Mouse (Mus musculus): Measurements from ENCODE around the gene Ube2a. TPM values are rescaled to one million over a fixed set of nuclear protein-coding genes. Genes with fewer than 3 reads are reported as not detected.
A peak's percentile ranks its signal among the peaks of the same experiment; 100 is the strongest.
"Not testable (repeated sequence)": the region's sequence is repeated elsewhere in the genome, so short reads cannot be mapped to it uniquely, and the experiment has no call there.

Ube2a gene
- polyA plus RNA-seq, 1 experiment = 72.7 TPM

DNA sequence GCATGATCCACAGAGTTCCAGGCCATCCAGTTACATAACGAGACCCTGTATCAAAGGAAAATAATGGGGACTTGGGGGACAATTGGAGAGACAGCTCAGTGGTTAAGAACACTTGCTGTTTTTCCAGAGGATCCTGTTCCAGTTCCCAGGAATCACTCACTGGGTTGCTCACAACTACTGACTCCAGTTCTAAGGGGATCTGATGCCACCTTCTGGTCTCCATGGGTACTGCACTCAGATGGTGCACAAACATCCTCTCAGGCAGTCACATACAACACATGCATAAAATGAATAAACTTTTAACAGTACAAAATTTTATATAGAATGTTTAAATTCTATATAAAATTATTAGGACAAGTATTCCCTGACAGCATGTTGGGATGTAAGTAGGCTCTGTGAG is 11.0 kb downstream of the Ube2a start:
- no peaks in the 10 kb centered on the region for H3K4me1 ChIP-seq (ENCODE audit: control insufficient read depth, insufficient read depth, low read length)
- no peak for TF ChIP-seq CTCF (IDR thresholded peaks at IDR 0.05; ENCODE audit: low read depth, low read length)
- no peak for TF ChIP-seq POLR2A (IDR thresholded peaks at IDR 0.05; ENCODE audit: borderline replicate concordance, low read depth, low read length)
- no peak overlapping the region for H3K4me3 ChIP-seq (ENCODE audit: insufficient read depth, low read length)
- no peak overlapping the region for H3K27ac ChIP-seq (ENCODE audit: insufficient read depth, low read depth, low read length)

DNA sequence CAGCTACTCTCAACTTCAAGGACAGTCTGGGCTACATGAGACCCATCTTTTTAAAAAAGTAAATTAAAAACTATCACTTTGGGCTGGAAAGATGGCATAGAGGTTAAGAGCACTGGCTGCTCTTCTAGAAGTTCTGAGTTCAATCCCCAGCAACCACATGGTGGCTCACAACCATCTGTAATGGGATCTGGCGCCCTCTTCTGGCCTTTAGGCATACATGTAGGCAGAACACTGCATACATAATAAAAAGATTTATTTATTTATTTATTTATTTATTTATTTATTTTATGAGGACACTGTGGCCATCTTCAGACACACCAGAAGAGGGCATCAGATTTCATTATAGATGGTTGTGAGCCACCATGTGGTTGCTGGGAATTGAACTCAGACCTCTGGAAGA is 25.2 kb downstream of the Ube2a start:
- not testable (repeated sequence) for H3K4me1 ChIP-seq (ENCODE audit: control insufficient read depth, insufficient read depth, low read length); H3K27ac ChIP-seq (ENCODE audit: insufficient read depth, low read depth, low read length); H3K4me3 ChIP-seq (ENCODE audit: insufficient read depth, low read length)

DNA sequence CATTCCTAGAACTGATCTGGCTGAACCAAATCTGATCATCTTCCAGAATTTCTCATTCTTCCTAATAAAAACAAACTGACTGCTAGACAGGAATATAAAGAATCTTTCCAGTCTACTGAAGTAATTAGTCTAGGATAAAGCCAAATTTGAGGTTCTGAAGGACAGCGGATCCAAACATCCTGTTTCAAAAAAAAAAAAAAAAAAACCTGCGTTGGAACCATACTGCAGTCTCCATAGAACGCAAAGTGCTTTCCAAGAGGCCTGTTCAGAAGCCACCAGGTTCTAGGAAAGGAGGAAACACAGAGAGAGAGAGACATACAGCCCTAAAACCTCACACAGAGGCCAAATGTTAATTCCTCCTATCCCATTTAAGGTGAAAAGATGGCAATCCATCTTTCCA is 28.0 kb downstream of the Ube2a start:
- no peaks in the 10 kb centered on the region for H3K4me1 ChIP-seq (ENCODE audit: control insufficient read depth, insufficient read depth, low read length)
- H3K4me3 ChIP-seq (ENCODE audit: insufficient read depth, low read length) = peak overlapping the region; percentile 76
- TF ChIP-seq POLR2A (IDR thresholded peaks at IDR 0.05; ENCODE audit: borderline replicate concordance, low read depth, low read length) (no peak), CTCF (IDR thresholded peaks at IDR 0.05; ENCODE audit: low read depth, low read length) (no peak)
- no peak overlapping the region for H3K27ac ChIP-seq (ENCODE audit: insufficient read depth, low read depth, low read length)

DNA sequence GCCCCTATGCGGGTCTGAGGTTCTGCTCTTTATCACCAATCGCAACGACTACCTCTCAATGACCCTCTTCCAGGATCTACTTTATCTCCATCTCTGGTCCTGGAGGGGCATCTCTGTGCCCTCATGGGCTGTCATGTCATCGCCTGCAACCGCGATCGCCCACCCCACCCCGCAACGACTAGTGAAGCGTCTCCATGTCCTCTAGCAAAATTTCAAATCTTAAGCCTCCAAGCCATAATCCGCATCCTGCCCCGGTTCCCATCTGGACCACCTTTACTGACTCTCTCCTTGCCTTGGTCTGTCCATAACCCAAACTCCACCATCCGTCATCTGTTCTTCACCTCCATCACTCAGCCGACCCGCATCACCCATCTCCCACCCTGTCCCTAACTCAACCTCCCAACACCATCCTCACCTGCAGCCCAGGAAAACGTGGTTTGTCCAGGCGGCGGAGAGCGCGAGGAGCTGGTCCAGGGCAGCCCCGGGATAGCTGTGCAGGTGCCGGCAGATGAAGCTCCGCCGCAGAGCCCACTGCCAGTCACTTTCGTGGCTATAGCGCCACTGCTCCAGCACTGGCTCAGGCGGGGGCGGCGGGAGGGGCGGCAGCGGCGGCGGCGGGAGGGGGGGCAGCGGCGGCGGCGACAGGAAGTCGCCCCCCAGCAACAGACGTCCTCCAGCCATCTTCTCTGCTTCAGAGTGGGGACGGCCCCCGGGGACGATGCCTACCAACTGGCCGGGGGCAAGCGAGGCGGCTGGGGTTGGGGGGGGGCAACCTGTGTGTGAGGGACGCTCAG is 28.8 kb downstream of the Ube2a start, which contains the start of gene Nkrf:
Gene Nkrf, minus strand, starts transcription at position 579 of the 794 bp plus-strand sequence.
- Histone ChIP-seq H3K4me3 (ENCODE audit: insufficient read depth, low read length) (peak within 1 kb of the TSS; percentile 76), H3K27ac (ENCODE audit: insufficient read depth, low read depth, low read length) (peak within 1 kb of the TSS; percentile 55), H3K4me1 (ENCODE audit: control insufficient read depth, insufficient read depth, low read length) (peaks cover 4% of the 10 kb centered on the region)
- no peak for TF ChIP-seq CTCF (IDR thresholded peaks at IDR 0.05; ENCODE audit: low read depth, low read length)
- TF ChIP-seq POLR2A (IDR thresholded peaks at IDR 0.05; ENCODE audit: borderline replicate concordance, low read depth, low read length) = no peak

DNA sequence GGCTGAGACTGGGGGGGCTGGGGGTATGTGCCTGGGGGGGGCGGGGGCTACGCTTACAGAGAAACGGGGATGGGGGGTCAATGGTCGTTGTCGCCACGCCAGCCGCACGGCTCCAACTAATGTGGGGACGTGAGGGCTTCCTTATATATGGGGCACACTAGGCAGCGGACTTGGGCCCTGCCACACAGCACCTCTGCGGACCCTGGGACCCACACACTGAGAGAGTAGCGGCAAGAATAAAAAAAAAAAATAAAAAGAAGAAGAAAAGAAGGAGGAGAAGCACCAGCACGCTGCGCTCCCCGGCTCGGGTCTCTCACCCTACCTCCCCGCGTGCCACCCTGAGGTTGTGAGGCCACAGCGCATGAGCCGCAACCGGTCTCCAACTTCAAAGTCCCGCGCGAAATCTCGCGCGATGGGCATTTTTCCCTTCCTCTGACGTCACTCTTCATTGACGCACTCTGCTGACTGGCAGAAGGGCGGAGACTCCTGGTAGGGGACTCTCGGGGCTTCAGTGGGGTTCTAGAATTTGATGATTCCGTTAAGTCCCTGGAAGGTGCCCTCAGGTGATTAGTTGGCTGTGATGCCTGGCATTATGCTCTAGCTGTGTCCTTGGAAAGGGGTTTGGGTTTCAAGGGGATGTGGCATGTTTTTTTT is 29.5 kb downstream of the Ube2a start:
- H3K4me3 ChIP-seq (ENCODE audit: insufficient read depth, low read length) = peak overlapping the region; percentile 76
- H3K27ac ChIP-seq (ENCODE audit: insufficient read depth, low read depth, low read length) = peak overlapping the region; percentile 55
- TF ChIP-seq POLR2A (IDR thresholded peaks at IDR 0.05; ENCODE audit: borderline replicate concordance, low read depth, low read length) (no peak), CTCF (IDR thresholded peaks at IDR 0.05; ENCODE audit: low read depth, low read length) (no peak)

DNA sequence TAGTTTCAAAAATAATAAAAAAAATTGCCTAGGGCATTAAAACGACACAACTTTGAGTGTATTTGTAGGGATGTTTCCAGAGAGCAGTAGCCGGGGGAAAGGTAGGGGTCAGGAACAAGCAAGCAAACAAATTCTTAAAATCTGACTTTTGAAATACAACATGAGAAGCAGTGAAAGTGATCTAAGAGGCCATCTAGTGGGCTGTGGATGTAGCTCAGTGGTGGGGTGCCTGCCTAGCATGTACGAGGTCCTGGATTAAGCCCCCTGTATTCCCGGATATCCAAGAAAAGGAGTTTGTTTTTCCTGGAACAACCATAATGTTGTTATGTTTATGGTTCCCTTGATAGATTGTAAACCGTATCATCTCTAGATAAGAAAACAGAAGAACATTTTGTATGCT is 32.8 kb downstream of the Ube2a start:
- Histone ChIP-seq H3K4me1 (ENCODE audit: control insufficient read depth, insufficient read depth, low read length) (peaks cover 11% of the 10 kb centered on the region), H3K27ac (ENCODE audit: insufficient read depth, low read depth, low read length) (no peak overlapping the region), H3K4me3 (ENCODE audit: insufficient read depth, low read length) (no peak overlapping the region)
- no peak for TF ChIP-seq CTCF (IDR thresholded peaks at IDR 0.05; ENCODE audit: low read depth, low read length)
- TF ChIP-seq POLR2A (IDR thresholded peaks at IDR 0.05; ENCODE audit: borderline replicate concordance, low read depth, low read length) = no peak

More for the DNA sequence above, 29.5 kb downstream of the Ube2a start:
- H3K4me1 ChIP-seq (ENCODE audit: control insufficient read depth, insufficient read depth, low read length) = peaks cover 11% of the 10 kb centered on the region

DNA sequence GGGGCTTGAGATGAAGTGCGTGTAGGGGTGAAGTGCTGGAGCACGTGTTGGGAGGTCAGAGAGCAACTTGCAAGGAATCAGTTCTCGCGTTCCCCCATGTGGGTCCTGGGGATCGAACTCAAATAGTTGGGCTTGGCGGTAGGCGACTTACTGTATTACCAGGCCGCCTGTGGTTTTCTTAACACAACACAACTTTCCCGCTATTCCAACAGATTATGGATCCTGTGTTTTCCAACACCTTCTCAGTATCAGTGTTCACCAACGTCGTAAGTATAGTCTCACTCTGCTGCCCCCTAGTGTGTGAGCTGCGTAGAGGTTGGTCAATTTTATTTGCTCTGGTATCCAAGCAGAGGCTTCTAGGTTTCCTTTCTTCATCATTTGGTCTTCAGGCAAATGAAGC is 37.6 kb downstream of the Ube2a start:
- peaks cover 11% of the 10 kb centered on the region for H3K4me1 ChIP-seq (ENCODE audit: control insufficient read depth, insufficient read depth, low read length)
- no peak overlapping the region for H3K27ac ChIP-seq (ENCODE audit: insufficient read depth, low read depth, low read length)
- no peak overlapping the region for H3K4me3 ChIP-seq (ENCODE audit: insufficient read depth, low read length)
- TF ChIP-seq POLR2A (IDR thresholded peaks at IDR 0.05; ENCODE audit: borderline replicate concordance, low read depth, low read length) (no peak), CTCF (IDR thresholded peaks at IDR 0.05; ENCODE audit: low read depth, low read length) (no peak)

DNA sequence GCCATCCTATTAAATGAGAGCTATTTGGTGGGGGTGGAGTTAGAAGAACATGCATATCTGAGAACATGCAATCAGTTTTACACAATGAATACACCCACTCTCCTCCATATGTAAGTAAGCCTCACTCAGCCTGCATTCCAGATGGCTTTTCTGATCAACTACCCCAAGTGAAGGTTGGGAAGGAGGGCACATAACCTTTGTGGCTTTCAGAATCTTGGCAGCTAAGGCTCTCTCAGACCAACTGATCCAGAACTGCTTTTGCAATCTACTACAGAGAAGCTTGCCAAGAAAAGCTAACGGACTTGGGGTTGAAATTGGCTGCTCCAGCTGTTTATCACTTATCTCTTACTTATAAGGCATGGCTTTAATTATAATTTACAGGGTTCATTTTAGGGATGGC is 44.0 kb downstream of the Ube2a start:
- H3K4me1 ChIP-seq (ENCODE audit: control insufficient read depth, insufficient read depth, low read length) = no peaks in the 10 kb centered on the region
- TF ChIP-seq POLR2A (IDR thresholded peaks at IDR 0.05; ENCODE audit: borderline replicate concordance, low read depth, low read length) (no peak), CTCF (IDR thresholded peaks at IDR 0.05; ENCODE audit: low read depth, low read length) (no peak)
- no peak overlapping the region for H3K27ac ChIP-seq (ENCODE audit: insufficient read depth, low read depth, low read length)
- H3K4me3 ChIP-seq (ENCODE audit: insufficient read depth, low read length) = no peak overlapping the region

DNA sequence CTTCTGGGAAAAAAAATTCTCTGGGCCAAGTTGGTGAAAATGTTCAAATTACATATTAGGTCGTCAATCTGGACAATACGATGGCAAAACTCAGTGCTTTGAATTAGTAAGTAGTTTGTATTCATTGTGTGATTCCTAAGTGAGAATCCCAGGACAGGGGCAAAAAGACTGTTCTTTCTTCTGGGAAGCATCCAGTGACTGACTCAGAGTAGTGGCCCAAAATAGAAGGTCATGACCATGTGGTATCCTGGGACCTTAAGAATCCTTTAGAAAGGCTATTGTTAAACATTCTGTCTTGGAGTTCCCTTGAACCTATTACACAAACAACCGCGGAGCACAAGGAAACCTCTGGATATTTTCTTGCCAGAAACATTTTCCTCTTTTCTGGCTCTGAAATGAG is 47.6 kb downstream of the Ube2a start:
- no peaks in the 10 kb centered on the region for H3K4me1 ChIP-seq (ENCODE audit: control insufficient read depth, insufficient read depth, low read length)

DNA sequence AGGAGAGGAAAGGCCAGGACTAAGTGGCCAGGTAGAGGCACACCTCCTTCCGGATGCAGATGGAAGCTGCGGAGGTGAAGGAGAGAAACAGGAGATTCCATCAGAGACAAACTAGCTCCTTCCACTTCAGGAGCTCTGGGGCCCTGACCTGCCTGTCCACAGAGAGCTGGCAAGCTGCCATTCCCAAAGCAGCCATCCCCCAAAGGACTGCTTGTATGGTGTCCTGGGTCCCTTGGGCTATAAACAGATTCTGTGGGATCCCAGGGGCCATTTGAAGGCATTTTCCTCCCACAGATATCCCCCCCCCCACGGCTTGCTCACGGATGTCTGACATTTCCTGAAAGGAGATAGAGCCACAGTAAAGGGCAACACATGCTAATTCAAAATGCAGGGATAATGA is 55.1 kb downstream of the Ube2a start:
- H3K4me3 ChIP-seq (ENCODE audit: insufficient read depth, low read length) = no peak overlapping the region
- no peak for TF ChIP-seq CTCF (IDR thresholded peaks at IDR 0.05; ENCODE audit: low read depth, low read length)
- no peak for TF ChIP-seq POLR2A (IDR thresholded peaks at IDR 0.05; ENCODE audit: borderline replicate concordance, low read depth, low read length)
- H3K27ac ChIP-seq (ENCODE audit: insufficient read depth, low read depth, low read length) = no peak overlapping the region
- H3K4me1 ChIP-seq (ENCODE audit: control insufficient read depth, insufficient read depth, low read length) = peaks cover 11% of the 10 kb centered on the region

More for the DNA sequence above, 47.6 kb downstream of the Ube2a start:
- no peak overlapping the region for H3K27ac ChIP-seq (ENCODE audit: insufficient read depth, low read depth, low read length)
- no peak overlapping the region for H3K4me3 ChIP-seq (ENCODE audit: insufficient read depth, low read length)
- no peak for TF ChIP-seq CTCF (IDR thresholded peaks at IDR 0.05; ENCODE audit: low read depth, low read length)
- TF ChIP-seq POLR2A (IDR thresholded peaks at IDR 0.05; ENCODE audit: borderline replicate concordance, low read depth, low read length) = no peak

All from bone marrow macrophage, adult 2 months (primary cell).